Mouse (Mus musculus) spleen, adult 12 weeks (tissue): ENCODE measurements around the gene Olfr866.

Experiments used
- DNase-seq: peaks from one replicate; pipeline ENCODE4 v3.0.0; 2022; ENCODE audit warnings: low spot score

The Olfr866 gene

DNA sequence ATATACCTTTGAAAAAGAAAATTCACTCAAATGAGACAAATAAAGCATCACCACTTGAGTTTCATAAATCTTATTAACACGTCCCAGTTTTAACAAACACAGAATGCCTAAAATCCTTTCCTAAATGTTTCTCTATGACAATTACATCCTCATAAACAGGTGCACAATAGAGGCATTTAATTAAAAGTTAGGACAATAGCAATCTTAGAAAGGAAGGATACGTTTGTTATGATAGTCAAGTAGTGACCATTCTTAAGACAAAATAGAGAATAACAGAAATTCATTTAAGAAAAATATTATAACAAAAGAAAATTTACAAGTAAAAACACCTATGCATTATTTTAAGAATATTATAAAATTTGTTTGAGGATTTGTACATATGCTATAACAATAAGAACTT, at the start of gene Olfr866:
TSS of gene Olfr866 (minus strand) at position 101 of the 400 bp plus-strand sequence.
- no peak for DNase-seq

DNA sequence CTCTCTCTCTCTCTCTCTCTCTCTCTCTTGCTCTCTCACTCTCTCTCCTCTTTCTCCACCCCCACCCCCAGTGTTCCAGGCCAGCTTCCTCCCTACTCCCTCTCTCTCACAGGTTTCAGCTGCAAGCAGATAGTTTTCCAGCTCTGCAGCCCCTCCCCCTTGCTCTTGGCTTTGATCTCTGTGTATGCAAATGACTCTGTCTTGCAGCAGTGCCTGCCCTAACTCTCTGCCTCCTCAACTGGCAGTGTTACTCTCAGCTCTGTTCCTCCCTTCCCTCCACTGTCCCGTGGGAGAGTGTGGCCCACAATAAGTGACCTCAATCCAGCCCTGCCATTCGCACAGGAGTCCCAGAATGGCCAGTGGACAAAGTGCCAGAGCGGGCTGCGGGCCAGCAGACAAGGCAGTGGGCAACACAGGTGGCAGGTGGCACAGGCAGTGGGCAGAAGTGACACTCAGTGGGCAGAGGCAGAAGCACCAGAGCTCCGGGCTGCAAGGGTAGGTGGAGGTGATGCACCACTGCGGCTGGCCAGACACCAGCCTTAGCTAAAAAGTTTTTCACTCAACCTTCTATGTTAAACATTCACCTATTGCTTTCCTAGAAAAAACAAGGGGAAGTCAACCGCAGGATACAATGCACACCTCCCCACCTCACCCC, 45.8 kb upstream of the Olfr866 start:
- no peak for DNase-seq

DNA sequence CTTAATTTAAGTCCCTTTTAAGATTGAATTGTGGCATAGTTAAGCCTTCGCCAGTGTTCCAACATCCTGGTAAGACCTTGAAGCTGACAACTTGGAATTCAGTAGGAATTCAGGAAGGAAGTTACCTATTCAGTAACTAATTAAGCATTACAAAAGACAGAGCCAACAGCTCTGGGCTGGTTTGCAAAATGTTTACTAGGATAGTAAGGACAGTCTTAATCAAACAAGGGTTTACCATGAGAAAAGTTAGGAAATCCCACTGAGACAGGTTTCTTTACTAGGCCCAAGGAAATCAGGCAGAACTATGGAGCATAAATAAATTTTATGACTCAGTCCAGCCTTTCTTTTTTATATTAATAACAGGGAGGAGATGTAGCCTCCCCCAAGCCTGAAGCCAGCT, 43.5 kb upstream of the Olfr866 start:
- no peak for DNase-seq

DNA sequence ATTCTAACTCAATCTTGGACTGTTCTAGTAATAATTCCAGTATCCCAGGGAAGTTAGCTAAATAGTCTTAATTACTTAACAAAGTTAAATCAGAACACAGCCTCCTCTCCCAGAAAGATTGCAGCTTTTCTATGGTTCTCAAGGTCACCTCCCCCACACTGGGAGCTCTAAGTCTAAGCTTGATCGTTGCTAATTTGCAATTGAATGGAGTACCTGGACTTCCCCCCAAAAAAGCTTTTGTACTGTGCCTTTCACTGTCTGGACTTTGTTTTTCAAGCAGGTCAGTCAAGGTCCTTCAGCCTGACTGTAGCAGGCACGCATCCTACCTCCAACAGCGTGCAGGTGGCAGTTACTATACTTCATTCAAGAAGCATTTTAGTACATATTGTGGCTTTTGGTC, 42.4 kb upstream of the Olfr866 start:
- no peak for DNase-seq

DNA sequence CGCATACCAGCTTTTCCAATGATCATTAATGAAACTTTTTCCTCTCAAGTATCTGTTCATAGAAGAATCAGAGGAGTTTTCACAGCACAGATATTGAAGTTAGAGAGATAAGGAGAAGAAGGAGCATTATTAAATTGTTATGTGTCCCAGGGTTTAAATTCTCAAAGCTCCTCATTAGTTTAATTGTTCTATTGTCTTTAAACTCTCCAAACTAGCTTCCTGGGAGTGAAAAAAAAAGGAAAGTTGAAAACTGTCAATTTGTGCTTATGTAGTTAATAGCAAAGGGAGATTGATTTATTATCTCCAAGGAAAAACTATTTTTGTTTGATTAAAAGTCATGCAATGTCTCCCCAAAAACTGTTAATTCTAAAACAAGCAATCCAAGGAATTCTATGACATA, 29.6 kb upstream of the Olfr866 start, which contains the start of gene Olfr867:
TSS of gene Olfr867 (minus strand) at position 101 of the 400 bp plus-strand sequence.
- DNase-seq, result no peak

DNA sequence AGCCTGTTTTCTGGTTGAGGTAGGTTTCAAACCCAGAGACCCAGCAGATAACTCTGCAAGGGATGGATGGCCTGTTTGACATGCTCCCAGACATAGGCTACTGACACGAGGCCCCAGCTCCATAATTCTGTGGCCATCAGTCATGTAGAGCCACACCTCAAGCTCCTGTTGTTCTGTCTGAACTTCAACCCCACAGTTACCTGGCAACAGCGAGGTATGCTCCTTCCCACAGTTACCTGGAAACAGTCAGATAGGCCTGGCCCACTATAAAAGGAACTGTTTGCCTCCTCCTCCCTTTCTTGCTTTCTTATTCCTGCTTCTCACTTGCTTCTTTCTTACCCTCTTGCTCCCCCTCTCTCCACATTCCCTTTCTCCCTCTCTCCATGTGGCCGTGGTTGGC, 20.1 kb upstream of the Olfr866 start:
- DNase-seq, result no peak
